Mouse (Mus musculus) liver, adult 2 months (tissue): ENCODE results near the gene Olfr1293-ps.

ENCODE experiments used
- CTCF ChIP-seq: fragments of 200-500 bp; IDR thresholded peaks from 2 replicates; pipeline ENCODE4 v1.5.1; 2011; ENCODE audit warnings: low read depth, low read length, control low read depth
- POLR2A ChIP-seq: fragments of 200-500 bp; IDR thresholded peaks from 2 replicates; pipeline ENCODE4 v1.6.1; 2011; ENCODE audit warnings: low read length, control low read depth; ENCODE audit not compliant: insufficient read depth; ENCODE audit errors: extremely low read depth

DNA sequence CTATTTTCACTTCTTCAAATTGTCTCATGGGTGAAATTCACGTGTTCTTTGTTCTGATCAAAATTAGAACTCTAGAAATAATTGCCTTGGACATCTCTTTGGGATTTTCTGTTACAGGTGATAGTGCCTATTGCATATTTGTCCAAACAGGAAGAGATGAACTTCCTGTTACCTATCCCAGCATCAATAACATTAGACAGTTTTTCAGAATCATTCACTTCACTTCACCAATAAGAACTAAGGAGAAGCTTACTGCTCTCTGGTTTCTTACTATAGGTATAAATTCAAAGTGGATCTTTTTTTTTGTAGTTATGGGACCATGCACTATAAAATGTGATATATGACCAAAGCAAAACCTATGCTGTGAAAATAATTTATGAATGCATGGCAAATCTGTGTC, 15.2 kb downstream of the Olfr1293-ps start, which contains the start of gene Olfr1294:
- TF ChIP-seq CTCF = no peak
- no peak for TF ChIP-seq POLR2A
